Comparison of ENCODE assay signal across 24 mouse cellular contexts in genomic region chr4:50583001-50583400, GRCm38 (mm10).
DNase-seq lines count a peak whose midpoint lies in the region; ATAC-seq and TF ChIP-seq lines count a peak whose summit lies in the region.
"Had no signal": no experiment of that assay in that cellular context is flagged by ENCODE, and none has a peak within 500 bp of the region (broad histone marks: within the 10 kb centered on the region; RNA-seq: fewer than 3 reads in every experiment).

No protein-coding gene starts in this region.

- no peaks in the 10 kb centered on the region for H3K9me3 ChIP-seq in heart, embryonic 12.5 days (replicated peaks)
- no peaks in the 10 kb centered on the region for H3K9me3 ChIP-seq in hindbrain, postnatal 0 days (ENCODE audit: low read length)
- no peaks in the 10 kb centered on the region for H3K9me3 ChIP-seq in hindbrain, embryonic 13.5 days
- H3K9me3 ChIP-seq in liver, postnatal 0 days (ENCODE audit: low read length), result no peaks in the 10 kb centered on the region
- H3K9me3 ChIP-seq: embryonic facial prominence, embryonic 15.5 days; heart, embryonic 13.5 days; hindbrain, embryonic 10.5 days; lung, embryonic 15.5 days; megakaryocyte, embryonic 14.5 days; midbrain, embryonic 13.5 days; neural tube, embryonic 12.5 days; stomach, embryonic 15.5 days had no signal

- H3K27ac ChIP-seq in heart, embryonic 12.5 days (ENCODE audit: poor library complexity, severe bottlenecking), result no peak overlapping the region
- H3K27ac ChIP-seq in hindbrain, postnatal 0 days, result no peak overlapping the region
- H3K27ac ChIP-seq in hindbrain, embryonic 13.5 days, result no peak overlapping the region
- no peak overlapping the region for H3K27ac ChIP-seq in liver, adult 2 months (replicated peaks; ENCODE audit: insufficient read depth, low read depth, low read length)
- H3K27ac ChIP-seq in liver, postnatal 0 days (ENCODE audit: low read depth), result no peak overlapping the region
- H3K27ac ChIP-seq: embryonic facial prominence, embryonic 15.5 days; heart, embryonic 13.5 days; hindbrain, embryonic 10.5 days; liver, embryonic 14.5 days; lung, embryonic 15.5 days; midbrain, embryonic 13.5 days; neural tube, embryonic 12.5 days; stomach, embryonic 15.5 days had no signal

- H3K79me2 ChIP-seq in liver, adult 2 months (ENCODE audit: control insufficient read depth, insufficient read depth, low read length), result no peaks in the 10 kb centered on the region

- no peaks in the 10 kb centered on the region for H3K4me1 ChIP-seq in heart, embryonic 12.5 days (replicated peaks)
- no peaks in the 10 kb centered on the region for H3K4me1 ChIP-seq in hindbrain, postnatal 0 days (ENCODE audit: insufficient read depth, low read length)
- H3K4me1 ChIP-seq in hindbrain, embryonic 13.5 days (replicated peaks), result no peaks in the 10 kb centered on the region
- H3K4me1 ChIP-seq in liver, adult 2 months (ENCODE audit: control insufficient read depth, insufficient read depth, low read length), result no peaks in the 10 kb centered on the region
- H3K4me1 ChIP-seq in liver, postnatal 0 days (ENCODE audit: insufficient read depth), result no peaks in the 10 kb centered on the region
- H3K4me1 ChIP-seq: embryonic facial prominence, embryonic 15.5 days; heart, embryonic 13.5 days; hindbrain, embryonic 10.5 days; lung, embryonic 15.5 days; megakaryocyte, embryonic 14.5 days; midbrain, embryonic 13.5 days; neural tube, embryonic 12.5 days; stomach, embryonic 15.5 days had no signal

- peak; percentile 2 for DNase-seq in adrenal gland, postnatal 10 days
- DNase-seq in adrenal gland, postnatal 25 days, result no peak
- peak; percentile 22 to 27 for DNase-seq in heart, adult 18-20 months
- peak; percentile 12 for DNase-seq in hindbrain, postnatal 0 days (ENCODE audit: low spot score)
- peak; percentile 30 for DNase-seq in liver, adult 2 months (ENCODE audit: extremely low read depth, low read depth, low spot score)
- no peak for DNase-seq in liver, postnatal 0 days
- DNase-seq: adrenal gland, postnatal 36 days; cerebellum, adult 11 months; gastrocnemius, postnatal 25 days; kidney, postnatal 14 days; lung, postnatal 36 days; thymus, postnatal 25 days had no signal

- no peak for TF ChIP-seq CTCF in hindbrain, postnatal 0 days (IDR thresholded peaks at IDR 0.05; ENCODE audit: low read depth)
- no peak for TF ChIP-seq CTCF in liver, adult 2 months (IDR thresholded peaks at IDR 0.05; ENCODE audit: low read depth, low read length)
- no peak for TF ChIP-seq CTCF in liver, postnatal 0 days (IDR thresholded peaks at IDR 0.05; ENCODE audit: low read depth)

- no peak for TF ChIP-seq POLR2A in liver, adult 2 months (IDR thresholded peaks at IDR 0.05; ENCODE audit: extremely low read depth, insufficient read depth, low read length)

- no peaks in the 10 kb centered on the region for H3K36me3 ChIP-seq in heart, embryonic 12.5 days
- H3K36me3 ChIP-seq in hindbrain, postnatal 0 days (ENCODE audit: insufficient read depth, low read length), result no peaks in the 10 kb centered on the region
- H3K36me3 ChIP-seq in hindbrain, embryonic 13.5 days, result no peaks in the 10 kb centered on the region
- H3K36me3 ChIP-seq in liver, adult 2 months (ENCODE audit: control insufficient read depth, insufficient read depth, low read length), result no peaks in the 10 kb centered on the region
- H3K36me3 ChIP-seq in liver, postnatal 0 days (replicated peaks; ENCODE audit: insufficient read depth, low read length), result no peaks in the 10 kb centered on the region
- H3K36me3 ChIP-seq: embryonic facial prominence, embryonic 15.5 days; heart, embryonic 13.5 days; hindbrain, embryonic 10.5 days; lung, embryonic 15.5 days; midbrain, embryonic 13.5 days; neural tube, embryonic 12.5 days; stomach, embryonic 15.5 days had no signal

- no peak overlapping the region for H3K9ac ChIP-seq in heart, embryonic 12.5 days
- H3K9ac ChIP-seq in hindbrain, postnatal 0 days (replicated peaks; ENCODE audit: low read length), result no peak overlapping the region
- H3K9ac ChIP-seq in hindbrain, embryonic 13.5 days, result no peak overlapping the region
- H3K9ac ChIP-seq in liver, adult 2 months (ENCODE audit: low read depth, low read length), result no peak overlapping the region
- no peak overlapping the region for H3K9ac ChIP-seq in liver, postnatal 0 days (replicated peaks)
- H3K9ac ChIP-seq: embryonic facial prominence, embryonic 15.5 days; heart, embryonic 13.5 days; liver, embryonic 14.5 days; lung, embryonic 15.5 days; midbrain, embryonic 13.5 days; neural tube, embryonic 12.5 days; stomach, embryonic 15.5 days had no signal

- no peaks in the 10 kb centered on the region for H3K27me3 ChIP-seq in heart, embryonic 12.5 days (replicated peaks)
- H3K27me3 ChIP-seq in hindbrain, postnatal 0 days (ENCODE audit: insufficient read depth, low read length), result no peaks in the 10 kb centered on the region
- H3K27me3 ChIP-seq in hindbrain, embryonic 13.5 days, result no peaks in the 10 kb centered on the region
- no peaks in the 10 kb centered on the region for H3K27me3 ChIP-seq in liver, adult 2 months (ENCODE audit: control insufficient read depth, insufficient read depth, low read length)
- no peaks in the 10 kb centered on the region for H3K27me3 ChIP-seq in liver, postnatal 0 days (ENCODE audit: insufficient read depth, low read length)
- H3K27me3 ChIP-seq: embryonic facial prominence, embryonic 15.5 days; heart, embryonic 13.5 days; lung, embryonic 15.5 days; megakaryocyte, embryonic 14.5 days; midbrain, embryonic 13.5 days; neural tube, embryonic 12.5 days; stomach, embryonic 15.5 days had no signal

- whole genome bisulfite sequencing in heart, embryonic 12.5 days, result 72% methylated on average over 3 of the region's 3 CpGs
- WGBS in hindbrain, postnatal 0 days, result 62% methylated on average over 3 of the region's 3 CpGs
- WGBS in hindbrain, embryonic 13.5 days, result 87% methylated on average over 3 of the region's 3 CpGs
- 72% methylated on average over 3 of the region's 3 CpGs for WGBS in liver, adult 2 months
- 68% methylated on average over 3 of the region's 3 CpGs for WGBS in liver, postnatal 0 days (ENCODE audit: insufficient replicate concordance)

- no peak for TF ChIP-seq EP300 in liver, postnatal 0 days (IDR thresholded peaks at IDR 0.05; ENCODE audit: low read depth)

- ATAC-seq in heart, embryonic 12.5 days (ENCODE audit: insufficient number of reproducible peaks, low FRiP score), result no peak
- no peak for ATAC-seq in hindbrain, postnatal 0 days
- ATAC-seq in hindbrain, embryonic 13.5 days (ENCODE audit: low FRiP score), result no peak
- no peak for ATAC-seq in liver, postnatal 0 days
- ATAC-seq: intestine, postnatal 0 days; midbrain, embryonic 13.5 days had no signal

- H3K4me3 ChIP-seq in heart, embryonic 12.5 days, result no peak overlapping the region
- H3K4me3 ChIP-seq in hindbrain, postnatal 0 days (ENCODE audit: low read length), result no peak overlapping the region
- no peak overlapping the region for H3K4me3 ChIP-seq in hindbrain, embryonic 13.5 days
- no peak overlapping the region for H3K4me3 ChIP-seq in liver, adult 2 months (ENCODE audit: insufficient read depth, low read depth, low read length)
- H3K4me3 ChIP-seq in liver, postnatal 0 days (ENCODE audit: low read depth, low read length), result no peak overlapping the region
- H3K4me3 ChIP-seq: embryonic facial prominence, embryonic 15.5 days; heart, embryonic 13.5 days; hindbrain, embryonic 10.5 days; lung, embryonic 15.5 days; megakaryocyte, embryonic 14.5 days; midbrain, embryonic 13.5 days; neural tube, embryonic 12.5 days; stomach, embryonic 15.5 days had no signal

- no peak overlapping the region for H3K4me2 ChIP-seq in heart, embryonic 12.5 days
- no peak overlapping the region for H3K4me2 ChIP-seq in hindbrain, postnatal 0 days (ENCODE audit: low read depth, low read length)
- H3K4me2 ChIP-seq in hindbrain, embryonic 13.5 days, result no peak overlapping the region
- H3K4me2 ChIP-seq in liver, postnatal 0 days (ENCODE audit: low read depth, low read length), result no peak overlapping the region
- H3K4me2 ChIP-seq: embryonic facial prominence, embryonic 15.5 days; heart, embryonic 13.5 days; lung, embryonic 15.5 days; midbrain, embryonic 13.5 days; neural tube, embryonic 12.5 days; stomach, embryonic 15.5 days had no signal

Comparison
In these comparisons a context has a peak if more than half of its experiments do, and no peak if none do; other contexts are left out.
1. DNase-seq: peak in adrenal gland, postnatal 10 days (single experiment), heart, adult 18-20 months (2 of 2), hindbrain, postnatal 0 days (single experiment) and liver, adult 2 months (single experiment); none in adrenal gland, postnatal 25 days (single experiment) and liver, postnatal 0 days (single experiment).